Mouse (Mus musculus) C2C12 (cell line): ENCODE data around the gene Nrxn1.

Experiments
- CTCF ChIP-seq: IDR thresholded peaks from one replicate; pipeline ENCODE4 v1.5.1; 2011; ENCODE audit not compliant: control insufficient read depth, insufficient read depth, insufficient read length
- USF1 ChIP-seq: IDR thresholded peaks from one replicate; pipeline ENCODE4 v1.6.1; 2011; ENCODE audit warnings: low read depth, mild to moderate bottlenecking, control low read depth, moderate library complexity

- TF ChIP-seq USF1 (no peak), CTCF (no peak)
Observed at GRCm38 (mm10) chr17:90454738-90455408, 638.0 kb downstream of the Nrxn1 start.
